Mouse (Mus musculus): ENCODE results near the gene Me3.

- TF ChIP-seq MAX (IDR thresholded peaks at IDR 0.05) (no peak), CTCF (IDR thresholded peaks at IDR 0.05; ENCODE audit: control insufficient read depth, insufficient read depth, insufficient read length) (no peak), USF1 (IDR thresholded peaks at IDR 0.05; ENCODE audit: low read depth) (no peak), MYOG (IDR thresholded peaks at IDR 0.05; ENCODE audit: control insufficient read depth, extremely low read depth, insufficient read length) (no peak), FOSL1 (IDR thresholded peaks at IDR 0.05; ENCODE audit: insufficient read depth, low read length, poor library complexity, severe bottlenecking) (no peak)
Observed at GRCm38 (mm10) chr7:89717521-89717920, 85.3 kb downstream of the Me3 start.
